Mouse (Mus musculus): Measurements from ENCODE around the gene Fam83d.
"Not testable (repeated sequence)": the region's sequence is repeated elsewhere in the genome, so short reads cannot be mapped to it uniquely, and the experiment has no call there.

Fam83d gene

GRCm38 (mm10) chr2:158767742-158768339, at the start of gene Fam83d:
Fam83d (plus strand) TSS chr2:158768093.
- peak; percentile 97 for DNase-seq (ENCODE audit: low spot score)

GRCm38 (mm10) chr2:158718816-158719549, 48.9 kb upstream of the Fam83d start:
- no peak for DNase-seq (ENCODE audit: low spot score)

DNA sequence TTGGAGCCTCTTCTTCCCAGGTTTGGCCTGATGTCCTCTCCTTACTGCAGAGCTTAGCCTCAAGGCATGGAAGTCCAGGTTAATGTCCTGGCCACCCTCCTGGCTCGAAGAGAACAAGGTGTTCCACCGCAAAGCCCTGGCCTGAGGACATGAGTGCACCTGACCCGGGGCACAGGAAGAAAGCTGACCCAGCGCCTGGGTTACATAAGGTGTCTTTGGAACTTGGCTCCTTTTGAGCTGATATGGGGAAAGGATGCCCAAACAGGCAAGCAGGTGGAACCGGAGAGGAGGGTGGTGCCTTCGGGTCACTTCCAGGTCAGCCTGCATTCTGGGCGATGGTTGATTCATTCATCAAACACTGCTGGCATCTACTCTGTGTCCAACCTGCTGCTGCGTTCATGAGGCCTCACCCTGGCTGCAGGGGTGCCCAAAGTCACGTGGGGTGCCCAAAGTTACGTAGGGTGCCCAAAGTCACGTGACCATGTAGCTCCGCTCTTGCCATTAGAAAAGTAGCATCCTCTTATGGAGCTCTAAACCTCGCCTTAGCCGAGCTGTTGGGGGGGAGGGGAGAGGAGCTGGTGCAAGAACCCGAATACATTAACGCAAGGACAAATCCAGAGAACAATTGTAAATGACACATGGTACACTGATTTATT, 47.0 kb upstream of the Fam83d start:
- no peak for DNase-seq (ENCODE audit: low spot score)

DNA sequence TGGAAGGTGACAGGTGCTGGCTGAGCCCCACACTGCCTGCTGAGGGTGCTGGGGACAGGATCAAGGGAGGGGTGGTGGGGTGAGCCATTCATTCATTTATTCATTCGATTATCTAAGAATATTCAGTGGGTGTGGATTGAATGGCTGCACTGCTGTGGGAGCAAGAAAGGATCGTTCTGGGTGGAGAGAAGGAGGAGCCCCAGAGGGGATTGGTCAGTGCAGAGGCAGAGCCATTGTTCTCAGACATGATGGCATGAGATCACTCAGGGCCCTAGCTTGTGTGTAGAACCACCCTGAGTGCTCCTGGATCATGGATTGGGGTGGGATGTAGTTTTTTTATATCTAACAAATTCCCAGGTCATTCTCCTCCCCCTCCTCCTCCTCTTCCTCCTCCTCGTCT, 46.4 kb upstream of the Fam83d start:
- DNase-seq (ENCODE audit: low spot score), result no peak

DNA sequence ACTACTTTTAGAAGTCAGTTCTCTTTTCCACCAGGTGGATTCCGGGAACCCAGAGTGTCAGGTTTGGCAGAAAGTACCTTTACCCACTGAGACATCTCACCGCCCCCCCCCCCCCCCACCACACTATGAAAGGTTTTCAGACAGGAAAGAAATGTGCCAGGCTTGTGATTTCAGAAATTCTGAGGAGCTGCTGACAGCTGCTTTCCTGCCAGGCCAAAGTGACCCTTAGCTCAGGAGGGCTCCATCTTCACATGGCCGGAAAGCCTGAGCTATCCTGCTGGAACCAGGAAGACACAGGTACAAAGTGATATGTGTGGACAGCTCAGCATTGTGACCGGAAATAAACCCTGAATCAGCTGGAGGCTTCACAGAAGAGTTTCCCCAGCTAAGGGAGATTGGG, 45.8 kb upstream of the Fam83d start:
- no peak for DNase-seq (ENCODE audit: low spot score)

GRCm38 (mm10) chr2:158722991-158723551, 44.8 kb upstream of the Fam83d start:
- no peak for DNase-seq (ENCODE audit: low spot score)

DNA sequence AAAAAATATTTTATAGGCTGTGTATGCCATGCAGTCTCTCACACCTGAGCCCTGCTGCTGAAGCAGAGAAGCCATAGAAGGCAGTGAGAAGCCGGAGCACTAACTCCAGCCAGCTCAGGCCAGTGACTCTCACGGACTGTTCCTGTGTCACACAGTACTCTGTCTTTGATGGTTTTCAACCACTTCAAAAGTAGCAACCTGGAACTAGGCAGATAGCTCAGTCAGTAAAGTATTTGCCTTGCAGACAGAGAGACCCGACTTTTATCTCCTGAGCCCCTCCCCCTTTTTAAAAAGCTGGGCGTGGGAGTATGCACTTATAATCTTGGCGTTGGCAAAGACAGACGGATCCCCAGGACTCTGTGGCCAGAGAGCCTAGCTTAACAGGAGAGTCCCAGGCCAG, 44.1 kb upstream of the Fam83d start:
- DNase-seq (ENCODE audit: low spot score), result no peak

DNA sequence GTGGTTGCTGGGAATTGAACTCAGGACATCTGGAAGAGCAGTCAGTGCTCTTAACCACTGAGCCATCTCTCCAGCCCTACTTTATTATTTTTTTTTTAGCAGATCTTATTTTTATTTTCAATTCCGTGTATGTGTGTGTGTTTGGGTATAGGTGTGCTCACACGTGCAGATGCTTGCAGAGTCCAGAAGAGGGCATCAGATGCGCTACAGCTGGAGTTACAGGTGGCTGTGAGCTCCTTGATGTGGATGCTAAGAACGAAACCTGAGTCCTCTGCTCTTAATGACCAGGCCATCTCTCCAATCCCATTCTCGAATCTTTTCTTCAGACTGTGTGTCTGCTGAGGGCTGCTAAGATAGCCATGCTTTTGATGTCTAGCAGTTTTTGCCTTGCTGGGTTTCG, 41.6 kb upstream of the Fam83d start:
- DNase-seq (ENCODE audit: low spot score), result no peak

- DNase-seq (ENCODE audit: low spot score), result no peak
These were observed 39.7 kb upstream of the Fam83d start for GRCm38 (mm10) chr2:158728061-158728815.

DNA sequence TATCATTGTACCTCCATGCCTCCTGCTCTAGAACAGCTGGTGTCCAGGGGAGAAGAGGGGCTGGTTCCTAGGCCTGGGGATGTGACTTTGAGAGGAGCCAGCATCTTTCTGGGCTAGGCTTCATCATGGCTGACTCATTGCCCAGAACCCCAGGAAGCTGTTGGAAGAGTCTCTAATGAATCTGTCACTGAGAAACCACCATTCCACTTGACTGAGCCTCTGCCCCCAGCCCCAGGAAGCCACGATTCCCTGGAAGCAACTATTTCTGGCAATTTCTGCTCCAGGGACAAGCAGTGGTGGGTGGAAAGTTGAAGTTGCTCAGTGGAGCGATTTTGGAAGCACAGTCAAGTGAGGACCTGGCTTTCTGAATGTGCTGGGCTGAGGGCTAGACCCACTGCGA, 37.0 kb upstream of the Fam83d start:
- no peak for DNase-seq (ENCODE audit: low spot score)

- no peak for DNase-seq (ENCODE audit: low spot score)
These were observed 35.4 kb upstream of the Fam83d start for GRCm38 (mm10) chr2:158732521-158732920.

DNA sequence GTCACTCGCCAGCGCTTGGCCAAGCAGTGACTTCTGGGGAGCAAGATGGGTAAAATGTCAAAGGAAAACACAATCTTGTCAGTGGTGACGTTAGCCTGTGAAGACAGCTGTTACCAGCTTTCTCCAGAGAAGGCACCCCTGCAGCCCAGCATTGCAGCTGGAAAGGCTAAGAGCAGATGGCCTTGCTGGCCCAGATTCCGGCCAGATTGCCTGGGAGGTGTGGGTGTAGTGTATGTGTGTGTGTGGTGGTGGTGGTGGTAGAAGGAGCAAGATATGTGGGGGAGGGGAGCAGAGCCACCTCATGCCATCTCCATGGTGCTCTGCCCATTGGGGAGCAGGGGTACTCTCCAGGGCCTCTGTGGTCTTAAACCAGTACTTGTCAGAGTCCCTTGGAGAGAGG, 34.8 kb upstream of the Fam83d start:
- DNase-seq (ENCODE audit: low spot score), result no peak

- DNase-seq (ENCODE audit: low spot score), result no peak
These were observed 34.0 kb upstream of the Fam83d start for GRCm38 (mm10) chr2:158733914-158734313.

DNA sequence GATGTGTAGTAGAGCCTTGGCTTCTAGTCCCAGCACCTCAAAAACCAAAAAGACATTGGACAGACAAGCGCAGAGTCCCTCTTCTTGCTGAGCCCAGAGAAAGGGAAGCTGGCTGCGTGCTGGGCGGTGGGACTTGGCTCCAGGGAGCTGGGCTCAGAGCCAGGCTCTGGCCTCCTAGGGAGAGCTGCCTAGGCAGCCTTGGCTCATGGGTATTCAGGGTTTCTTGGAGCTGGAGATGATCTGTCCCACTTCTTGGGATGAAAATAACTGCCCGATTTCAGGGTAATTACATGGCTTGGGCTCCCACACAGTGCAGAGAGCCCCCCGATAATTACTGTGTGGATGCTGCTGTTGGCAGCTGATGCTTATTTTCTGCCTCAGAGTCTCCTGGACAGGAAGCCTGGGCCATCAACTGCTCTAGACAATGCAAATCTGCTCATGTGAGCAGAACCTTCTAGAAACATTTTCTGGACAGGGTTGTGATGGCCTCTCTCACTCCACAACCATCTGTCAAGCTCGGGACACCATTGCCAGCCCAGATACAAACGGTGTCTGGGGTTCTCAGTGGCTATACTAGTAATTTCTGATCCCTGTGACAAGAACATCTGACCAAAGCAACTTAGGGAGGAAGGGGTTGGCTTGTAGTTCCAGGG, 33.3 kb upstream of the Fam83d start:
- DNase-seq (ENCODE audit: low spot score), result peak; percentile 62

- no peak for DNase-seq (ENCODE audit: low spot score)
These were observed 32.6 kb upstream of the Fam83d start for GRCm38 (mm10) chr2:158735340-158735739.

DNA sequence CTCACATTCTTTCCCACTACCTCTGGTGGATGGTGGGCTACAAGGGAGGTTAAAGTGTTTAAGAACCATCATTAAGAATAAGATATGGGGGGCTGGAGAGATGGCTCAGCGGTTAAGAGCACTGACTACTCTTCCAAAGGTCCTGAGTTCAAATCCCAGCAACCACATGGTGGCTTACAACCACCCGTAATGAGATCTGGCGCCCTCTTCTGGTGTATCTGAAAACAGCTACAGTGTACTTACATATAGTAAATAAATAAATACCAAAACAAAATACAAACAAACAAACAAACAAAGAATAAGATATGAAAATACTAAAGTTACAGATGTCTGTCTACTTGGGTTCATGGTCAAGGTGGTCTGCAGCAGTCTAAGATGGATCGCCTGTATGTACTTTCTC, 31.6 kb upstream of the Fam83d start:
- not testable (repeated sequence) for DNase-seq (ENCODE audit: low spot score)

GRCm38 (mm10) chr2:158738591-158738990, 29.3 kb upstream of the Fam83d start:
- DNase-seq (ENCODE audit: low spot score), result no peak

DNA sequence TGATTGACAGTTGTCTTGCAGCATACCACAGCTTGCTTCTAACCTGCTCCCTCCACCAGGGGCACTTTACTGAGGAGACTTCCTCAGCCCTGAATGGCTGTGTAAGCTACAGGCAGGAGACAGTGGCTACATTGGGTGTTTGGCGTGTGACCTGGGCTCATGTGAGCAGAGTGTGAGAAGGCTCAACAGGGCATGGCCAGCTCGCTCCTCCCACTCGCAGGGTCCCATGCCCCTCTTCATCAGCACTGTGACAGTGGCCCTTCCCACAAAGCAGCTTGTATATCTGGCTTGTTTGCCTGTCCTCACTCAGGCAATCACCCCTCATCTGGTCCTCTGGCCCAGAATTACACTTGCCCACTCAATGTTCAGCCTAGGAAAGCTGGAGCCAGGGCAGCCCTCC, 28.8 kb upstream of the Fam83d start:
- DNase-seq (ENCODE audit: low spot score), result no peak

GRCm38 (mm10) chr2:158741011-158741501, 26.8 kb upstream of the Fam83d start:
- peak; percentile 52 for DNase-seq (ENCODE audit: low spot score)

- no peak for DNase-seq (ENCODE audit: low spot score)
These were observed 25.5 kb upstream of the Fam83d start for GRCm38 (mm10) chr2:158742431-158742830.

DNA sequence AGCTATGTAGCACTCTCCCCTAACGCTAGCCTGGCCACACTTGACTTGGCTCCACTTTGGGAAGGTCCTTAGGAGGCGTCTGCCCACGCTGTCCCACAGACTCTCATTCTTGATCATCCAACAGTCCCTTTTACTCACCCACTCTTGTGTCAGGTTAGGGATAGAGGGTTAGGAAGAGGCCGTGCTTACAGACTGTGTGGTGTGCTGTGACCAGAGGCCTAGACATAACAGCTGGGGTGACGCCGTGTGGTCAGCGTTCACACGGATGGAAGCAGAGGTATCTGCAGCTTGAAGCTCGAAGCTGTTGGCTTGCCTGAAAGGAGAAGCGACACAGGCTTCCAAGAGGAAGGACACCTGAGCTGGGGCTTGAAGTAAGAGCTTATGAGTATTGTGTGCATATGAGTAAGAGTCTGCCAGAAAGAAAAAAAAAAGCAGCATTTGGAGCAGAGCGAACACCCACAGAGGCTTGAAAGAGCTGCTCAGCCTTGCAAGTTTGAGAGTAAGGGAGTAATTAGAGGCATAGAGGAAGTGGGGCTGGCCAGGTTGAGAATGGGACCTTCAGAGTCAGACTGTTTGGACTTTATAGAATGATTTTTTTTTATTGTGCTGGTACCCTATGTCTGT, 24.3 kb upstream of the Fam83d start:
- DNase-seq (ENCODE audit: low spot score), result no peak
